In genomic region chr11:47704930-47705787, GRCm38 (mm10) we compare ENCODE assay signal across 8 mouse cellular contexts.
DNase-seq lines count a peak whose midpoint lies in the region; ATAC-seq lines count a peak whose summit lies in the region.

No protein-coding gene starts in this region.

- H3K36me3 ChIP-seq in forebrain, embryonic 14.5 days (ENCODE audit: control insufficient read depth, insufficient read depth, low read length), result no peaks in the 10 kb centered on the region
- H3K36me3 ChIP-seq in forebrain, embryonic 10.5 days (replicated peaks), result no peaks in the 10 kb centered on the region

- peak; percentile 77 for DNase-seq in forebrain, embryonic 14.5 days (ENCODE audit: low spot score)
- no peak for DNase-seq in forebrain, embryonic 10.5 days (ENCODE audit: extremely low spot score, low spot score)
- peak; percentile 84 to 87 for DNase-seq in cerebellum, postnatal 10 days
- peak; percentile 16 to 31 for DNase-seq in heart, postnatal 36 days
- DNase-seq in lung, postnatal 10 days, result peak; percentile 34
- no peak for DNase-seq in thymus, adult 18-20 months
- DNase-seq in kidney, postnatal 36 days, result no peak
- no peak for DNase-seq in kidney, postnatal 14 days

- no peak overlapping the region for H3K9ac ChIP-seq in forebrain, embryonic 14.5 days (ENCODE audit: low read length)

- H3K27ac ChIP-seq in forebrain, embryonic 14.5 days (ENCODE audit: low read depth, low read length), result no peak overlapping the region
- no peak overlapping the region for H3K27ac ChIP-seq in forebrain, embryonic 10.5 days

- H3K4me1 ChIP-seq in forebrain, embryonic 14.5 days (ENCODE audit: control insufficient read depth, insufficient read depth, low read length), result peaks cover 4% of the 10 kb centered on the region; the same call in 1 of the 2 replicates
- peaks cover 5% of the 10 kb centered on the region for H3K4me1 ChIP-seq in forebrain, embryonic 10.5 days

- H3K9me3 ChIP-seq in forebrain, embryonic 14.5 days (replicated peaks; ENCODE audit: control insufficient read depth, low read length), result no peaks in the 10 kb centered on the region
- no peaks in the 10 kb centered on the region for H3K9me3 ChIP-seq in forebrain, embryonic 10.5 days

- no peak overlapping the region for H3K4me3 ChIP-seq in forebrain, embryonic 14.5 days (ENCODE audit: low read depth, low read length)
- H3K4me3 ChIP-seq in forebrain, embryonic 10.5 days, result no peak overlapping the region

- H3K4me2 ChIP-seq in forebrain, embryonic 14.5 days (ENCODE audit: low read length), result no peak overlapping the region

- no peaks in the 10 kb centered on the region for H3K27me3 ChIP-seq in forebrain, embryonic 14.5 days (replicated peaks; ENCODE audit: control insufficient read depth, insufficient read depth, low read length)
- no peaks in the 10 kb centered on the region for H3K27me3 ChIP-seq in forebrain, embryonic 10.5 days (ENCODE audit: poor library complexity, severe bottlenecking)

- 69% methylated on average over 8 of the region's 8 CpGs for WGBS in forebrain, embryonic 14.5 days
- 89% methylated on average over 8 of the region's 8 CpGs for WGBS in forebrain, embryonic 10.5 days

- ATAC-seq in forebrain, embryonic 14.5 days, result peak; percentile 84

- intact Hi-C loops in heart, postnatal 36 days (cut with DNase I), result no loop called here

Comparison
In these comparisons a context has a peak if more than half of its experiments do, and no peak if none do; other contexts are left out.
1. DNase-seq: peak in forebrain, embryonic 14.5 days (single experiment), cerebellum, postnatal 10 days (2 of 2), heart, postnatal 36 days (2 of 2) and lung, postnatal 10 days (single experiment); none in forebrain, embryonic 10.5 days (single experiment), thymus, adult 18-20 months (0 of 2), kidney, postnatal 36 days (0 of 2) and kidney, postnatal 14 days (single experiment).